Mouse (Mus musculus): ENCODE data around the gene Cd300c.
"Not testable (repeated sequence)": the region's sequence is repeated elsewhere in the genome, so short reads cannot be mapped to it uniquely, and the experiment has no call there.

Cd300c gene

DNA sequence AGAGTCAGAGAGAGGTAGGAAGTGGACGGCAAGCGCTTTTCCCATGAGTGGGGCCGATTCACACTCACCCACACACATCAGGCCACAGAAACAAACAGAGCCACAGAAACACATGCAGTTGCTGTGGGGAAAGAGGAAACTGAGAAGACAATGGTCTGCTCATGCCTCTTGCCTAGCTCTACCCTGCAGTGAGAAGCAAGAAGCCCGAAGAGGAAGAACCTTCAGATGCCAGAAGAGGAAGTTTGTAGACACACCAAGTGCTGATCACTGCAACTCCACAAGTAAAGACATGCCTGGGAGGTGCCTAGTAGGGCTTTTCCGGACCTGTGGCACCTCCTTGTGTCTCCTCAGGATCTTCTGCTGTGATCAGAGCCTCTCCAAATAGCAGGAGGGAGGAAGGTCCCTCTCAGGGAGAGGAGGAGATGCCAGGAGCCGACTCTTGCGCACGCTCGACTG is at the start of gene Cd300c:
Gene Cd300c (minus strand): TSS at position 406 of the 456 bp plus-strand sequence.
- DNase-seq (ENCODE audit: low spot score) = no peak

GRCm38 (mm10) chr11:115016093-115016492 is 47.1 kb upstream of the Cd300c start, which contains the start of gene Cd300ld2:
Gene Cd300ld2 (minus strand): TSS chr11:115016193.
- not testable (repeated sequence) for DNase-seq (ENCODE audit: low spot score)

- no peak for DNase-seq (ENCODE audit: low spot score)
These were observed 35.1 kb upstream of the Cd300c start for GRCm38 (mm10) chr11:115004070-115004469.

DNA sequence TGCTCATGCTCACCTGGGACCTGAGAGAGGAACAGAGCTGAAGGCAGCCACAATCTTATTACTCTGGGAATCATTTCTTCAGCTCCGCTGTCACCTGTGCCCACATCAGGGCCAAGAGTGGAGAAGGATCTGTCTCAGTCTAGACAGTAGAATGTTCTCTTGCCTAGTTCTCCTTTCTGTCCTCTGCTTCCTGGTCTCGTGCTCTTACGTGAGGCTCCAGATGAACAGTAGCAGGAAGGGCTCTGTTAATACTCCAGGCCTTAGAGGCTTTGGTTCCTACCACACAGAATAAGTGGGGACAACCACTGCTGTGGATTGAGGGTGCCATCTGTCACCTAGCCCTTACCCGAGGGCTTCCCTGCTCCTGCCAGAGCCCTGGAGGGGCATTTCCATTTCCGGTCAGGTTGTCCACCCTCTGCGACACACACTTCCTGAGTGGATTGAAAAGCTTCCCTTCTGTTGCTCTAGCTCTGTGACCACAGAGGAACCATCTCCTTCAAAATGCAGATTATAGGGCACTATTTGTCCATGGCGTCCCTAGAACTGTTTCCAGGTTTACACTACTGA is 32.6 kb upstream of the Cd300c start, which contains the start of gene Cd300c2:
Gene Cd300c2 (minus strand): TSS at position 407 of the 567 bp plus-strand sequence.
- DNase-seq (ENCODE audit: low spot score) = no peak

- no peak for DNase-seq (ENCODE audit: low spot score)
These were observed 20.8 kb upstream of the Cd300c start, which contains the start of gene Cd300ld for GRCm38 (mm10) chr11:114989793-114990192. Gene Cd300ld (minus strand): TSS chr11:114989922.

DNA sequence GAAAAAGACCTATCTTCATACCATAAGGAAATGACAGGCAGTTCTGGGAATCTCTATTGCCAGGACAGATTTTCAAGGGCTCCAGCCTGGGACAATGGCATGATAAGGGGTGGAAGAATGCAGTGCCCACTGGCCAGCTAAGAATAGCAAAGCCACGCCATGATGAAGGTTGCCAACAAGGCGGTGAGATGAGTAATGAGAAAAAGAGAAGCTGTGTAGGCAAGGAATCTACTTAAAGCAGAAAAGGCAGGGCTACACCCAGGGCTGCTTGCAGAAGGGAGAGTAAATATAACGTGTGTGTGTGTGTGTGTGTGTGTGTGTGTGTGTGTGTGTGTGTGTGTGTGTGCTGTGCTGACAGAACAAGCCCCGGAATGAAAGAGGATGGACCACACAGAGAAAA is 12.9 kb upstream of the Cd300c start:
- no peak for DNase-seq (ENCODE audit: low spot score)

- no peak for DNase-seq (ENCODE audit: low spot score)
These were observed 3.8 kb upstream of the Cd300c start for GRCm38 (mm10) chr11:114972726-114973125.

DNA sequence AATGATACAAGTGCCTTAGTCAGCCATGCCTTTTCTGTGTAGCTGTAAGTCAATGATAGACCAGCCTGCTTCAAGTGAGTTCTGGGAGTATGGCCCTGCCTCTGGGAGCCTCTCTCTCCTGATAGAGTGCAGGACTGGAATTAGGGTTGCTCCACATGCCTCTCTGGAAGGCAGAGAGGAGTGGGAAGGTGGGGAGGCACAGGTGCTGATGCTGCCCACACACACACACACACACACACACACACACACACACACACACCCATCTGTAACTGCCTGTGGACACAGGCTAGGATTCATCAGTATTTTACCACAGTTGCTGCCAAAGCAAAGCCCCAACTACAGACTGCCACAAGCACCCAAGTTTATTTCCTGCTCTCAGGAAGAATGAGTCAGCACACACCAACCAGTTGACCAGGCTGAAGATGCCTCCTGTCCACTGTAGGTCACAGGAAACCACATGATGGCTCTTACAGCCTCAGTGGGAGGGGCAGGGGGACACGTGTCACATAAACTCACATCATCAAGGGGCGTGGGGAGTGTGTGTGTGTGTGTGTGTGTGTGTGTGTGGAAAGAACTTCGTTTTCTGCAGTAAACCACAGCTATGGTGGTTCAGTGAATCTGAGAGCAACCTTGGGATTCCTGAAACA is 3.7 kb downstream of the Cd300c start:
- DNase-seq (ENCODE audit: low spot score) = no peak

- DNase-seq (ENCODE audit: low spot score) = no peak
These were observed 8.6 kb downstream of the Cd300c start for GRCm38 (mm10) chr11:114960369-114960768.

DNA sequence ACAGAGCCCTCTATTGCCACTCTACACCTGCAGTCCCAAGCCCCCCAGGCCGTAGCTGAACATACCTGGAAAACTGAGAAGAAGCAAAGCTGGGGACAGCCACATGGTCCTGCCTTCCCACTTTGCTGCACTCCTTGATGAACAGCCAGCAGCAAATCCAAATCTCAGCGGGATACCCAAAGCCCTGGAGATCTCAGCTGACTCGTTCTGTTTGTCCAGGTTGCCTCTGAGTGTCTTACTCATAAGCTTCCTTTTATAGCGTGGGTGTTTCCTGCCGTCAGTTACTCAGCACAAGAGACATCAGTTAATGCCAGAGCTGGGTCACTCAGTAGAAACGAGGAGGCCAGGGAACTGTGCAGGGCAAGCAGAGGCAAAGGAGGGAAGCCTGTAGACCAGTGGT is 34.8 kb downstream of the Cd300c start, which contains the start of gene Cd300lb:
Gene Cd300lb (minus strand): TSS at position 243 of the 400 bp plus-strand sequence.
- DNase-seq (ENCODE audit: low spot score) = no peak

- DNase-seq (ENCODE audit: low spot score) = no peak
These were observed 35.4 kb downstream of the Cd300c start for GRCm38 (mm10) chr11:114933591-114933990.

- no peak for DNase-seq (ENCODE audit: low spot score)
These were observed 37.9 kb downstream of the Cd300c start for GRCm38 (mm10) chr11:114931041-114931440.

GRCm38 (mm10) chr11:114929581-114929980 is 39.4 kb downstream of the Cd300c start:
- DNase-seq (ENCODE audit: low spot score) = no peak

- peak; percentile 12 for DNase-seq (ENCODE audit: low spot score)
These were observed 45.0 kb downstream of the Cd300c start for GRCm38 (mm10) chr11:114923961-114924360.

GRCm38 (mm10) chr11:114922439-114922838 is 46.5 kb downstream of the Cd300c start:
- DNase-seq (ENCODE audit: low spot score) = no peak

GRCm38 (mm10) chr11:114917120-114917519 is 51.8 kb downstream of the Cd300c start:
- DNase-seq (ENCODE audit: low spot score) = no peak

GRCm38 (mm10) chr11:114914978-114915377 is 54.0 kb downstream of the Cd300c start:
- DNase-seq (ENCODE audit: low spot score) = no peak

GRCm38 (mm10) chr11:114912847-114913246 is 56.1 kb downstream of the Cd300c start:
- peak; percentile 75 for DNase-seq (ENCODE audit: low spot score)

GRCm38 (mm10) chr11:114909538-114909937 is 59.4 kb downstream of the Cd300c start:
- DNase-seq (ENCODE audit: low spot score) = not testable (repeated sequence)

GRCm38 (mm10) chr11:114908086-114908485 is 60.9 kb downstream of the Cd300c start:
- no peak for DNase-seq (ENCODE audit: low spot score)

DNA sequence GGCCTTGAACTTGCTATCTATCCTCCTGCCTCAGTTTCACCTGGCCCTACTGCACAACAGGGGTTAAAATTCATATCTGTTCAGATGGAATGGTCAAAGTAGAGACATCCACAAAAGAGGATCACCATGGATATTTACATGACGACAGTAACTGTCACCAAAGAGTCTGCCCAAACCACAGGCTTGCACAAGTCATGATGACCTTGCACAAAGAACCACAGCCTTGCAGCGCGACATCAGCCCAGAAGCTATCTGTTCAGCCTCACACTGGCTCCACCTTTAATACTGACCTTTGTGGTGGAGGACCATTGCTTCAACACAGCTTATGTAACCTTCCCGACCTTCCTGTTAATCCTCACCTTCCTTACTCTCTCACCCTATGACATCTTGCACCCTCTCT is 61.4 kb downstream of the Cd300c start:
- no peak for DNase-seq (ENCODE audit: low spot score)
